Mouse (Mus musculus) ovary, adult 18-20 months (tissue): ENCODE measurements at regions not wholly inside any gene's neighbourhood (a gene's known extent, or its start where the extent isn't known, plus 50 kb on each side); places are given as distances from the start of the nearest gene placed in this dataset.

Experiments
- DNase-seq: peaks from one replicate; pipeline ENCODE4 v3.0.0; 2022; ENCODE audit warnings: low spot score, mixed read lengths

DNA sequence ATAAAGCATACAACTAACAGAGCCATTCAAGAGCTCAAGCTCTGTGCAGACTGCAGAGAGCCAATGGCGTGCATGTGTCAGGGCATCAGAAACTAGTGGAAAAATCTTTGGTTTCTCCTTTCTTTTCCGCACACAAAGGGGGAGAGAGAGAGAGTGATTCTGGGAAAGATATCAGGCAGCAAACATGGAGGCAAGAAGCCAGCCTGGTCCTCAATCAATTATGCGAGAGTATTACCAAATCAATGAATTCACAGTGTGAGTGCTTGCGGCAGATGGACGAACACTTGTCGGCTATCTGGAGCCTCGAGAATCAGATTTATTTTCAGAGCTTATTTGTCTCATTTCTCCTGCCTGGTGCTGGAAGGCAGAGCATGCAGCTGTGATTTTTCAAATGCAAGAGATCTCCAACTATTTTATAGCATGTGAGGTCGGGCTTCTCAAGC lies 230.6 kb downstream of the Snx10 start:
- no peak for DNase-seq

DNA sequence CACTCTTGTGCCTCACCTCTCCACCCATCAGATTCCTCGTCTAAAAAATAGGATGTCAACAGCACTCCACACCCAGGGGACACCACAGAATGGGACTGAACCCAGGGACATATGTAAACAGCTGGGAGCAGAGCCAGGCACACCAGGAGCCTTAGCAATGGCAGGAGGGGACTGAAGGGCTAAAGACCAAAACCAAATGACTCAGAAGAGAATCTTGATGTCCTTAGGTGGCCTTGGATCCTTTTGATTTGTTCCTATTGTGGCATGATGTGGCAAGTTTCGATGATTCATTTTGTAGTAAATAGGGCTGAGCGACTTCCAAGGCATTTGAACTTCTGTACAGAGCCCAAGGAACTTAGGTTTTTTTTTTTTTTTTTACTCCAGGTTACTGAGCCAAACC lies 233.4 kb downstream of the Snx10 start:
- no peak for DNase-seq

DNA sequence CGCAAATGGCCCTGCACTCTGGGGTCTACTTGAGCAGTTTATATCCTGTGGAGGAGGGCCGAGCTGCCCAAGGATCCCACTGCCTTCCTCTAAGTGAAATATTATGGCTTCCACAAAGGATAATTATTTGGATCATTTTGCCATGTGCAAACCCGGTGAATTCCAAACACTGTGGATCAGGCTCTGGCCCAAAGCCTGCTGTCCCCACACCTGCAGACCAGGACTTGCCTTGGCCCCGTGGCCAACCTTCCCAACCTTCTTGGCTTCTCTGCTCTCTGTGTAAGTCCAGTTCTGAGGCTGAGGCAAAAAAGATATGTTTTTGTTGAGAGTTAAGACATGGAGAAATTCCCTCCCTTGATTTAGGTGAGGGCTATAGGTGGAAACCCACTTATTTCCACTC lies 234.0 kb downstream of the Snx10 start:
- no peak for DNase-seq

DNA sequence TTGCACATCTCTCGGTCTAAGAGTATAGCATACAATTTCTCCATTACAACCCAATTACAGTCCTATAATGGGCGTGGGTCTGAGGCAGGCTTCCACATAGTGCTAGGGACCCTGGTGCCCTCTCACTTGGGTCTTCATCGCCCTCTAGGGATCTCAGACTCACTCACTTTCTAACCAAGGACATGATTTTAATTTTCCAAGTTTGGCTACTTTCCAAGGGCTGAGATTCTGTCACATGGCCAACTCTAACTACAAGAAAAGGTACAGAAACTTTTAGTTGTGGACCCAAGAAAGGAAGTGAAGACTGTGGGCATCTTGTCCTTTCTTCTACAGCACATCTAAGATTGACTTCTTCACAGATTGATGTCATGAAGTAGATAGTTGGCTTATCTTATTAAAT lies 235.1 kb downstream of the Snx10 start:
- no peak for DNase-seq

- DNase-seq = no peak
Observed at GRCm38 (mm10) chr6:51760372-51760771, 236.7 kb downstream of the Snx10 start.

GRCm38 (mm10) chr6:51761506-51761905 lies 237.8 kb downstream of the Snx10 start:
- DNase-seq = no peak

DNA sequence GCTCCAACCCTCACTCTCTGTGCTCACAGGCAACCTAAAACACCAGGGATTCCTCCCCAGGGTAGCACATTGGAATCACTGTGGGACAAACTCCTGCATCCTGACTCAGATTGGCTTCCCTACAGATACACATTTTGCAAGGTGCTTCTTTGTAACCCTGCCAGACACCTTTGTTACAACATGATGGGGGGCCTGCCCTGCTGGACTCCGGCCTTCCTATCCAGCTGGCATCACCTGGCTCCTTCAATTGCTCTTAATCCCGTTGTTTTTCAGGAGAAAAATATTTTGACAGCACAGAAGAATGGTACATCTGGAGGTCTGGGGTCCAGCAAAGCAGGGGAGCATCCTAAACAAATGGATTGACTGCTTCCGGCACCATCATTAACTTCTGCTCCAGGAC lies 242.8 kb downstream of the Snx10 start:
- no peak for DNase-seq

DNA sequence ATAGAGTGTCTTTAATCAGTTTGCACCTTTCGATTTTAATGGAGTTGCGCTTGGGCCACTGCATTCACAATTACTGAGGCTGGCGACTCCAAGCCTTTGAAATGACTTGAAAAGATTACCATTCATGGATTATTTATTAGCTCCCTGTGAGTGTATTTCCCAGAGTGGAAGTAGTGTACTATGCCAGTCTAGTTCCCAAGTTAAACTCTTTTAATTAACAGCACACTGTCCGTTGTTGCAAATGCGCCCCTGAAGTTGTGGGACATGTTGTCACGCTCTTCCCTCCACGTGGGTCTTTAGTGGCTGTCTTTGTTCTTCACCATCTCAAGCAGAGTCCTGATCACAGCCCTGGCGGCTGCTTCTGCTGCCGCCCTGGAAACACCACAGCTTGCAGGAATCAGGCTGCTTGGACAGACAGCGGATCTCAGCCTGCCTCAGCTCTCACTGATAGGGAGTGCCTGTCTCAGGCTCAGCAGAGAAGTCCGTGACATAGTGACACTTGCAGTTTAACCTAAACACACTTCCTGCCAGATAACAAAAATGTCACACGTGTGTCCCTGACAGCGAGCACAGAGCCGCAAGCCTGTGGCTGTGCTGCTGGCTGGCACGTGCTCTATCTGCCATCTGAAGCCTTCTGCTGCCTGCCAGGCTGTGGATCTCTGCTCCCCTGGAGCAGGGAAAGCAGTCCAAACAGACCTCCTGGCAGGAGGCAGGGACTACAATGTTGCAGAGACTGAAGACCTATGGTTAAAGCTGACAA lies 244.1 kb downstream of the Snx10 start:
- DNase-seq = no peak

DNA sequence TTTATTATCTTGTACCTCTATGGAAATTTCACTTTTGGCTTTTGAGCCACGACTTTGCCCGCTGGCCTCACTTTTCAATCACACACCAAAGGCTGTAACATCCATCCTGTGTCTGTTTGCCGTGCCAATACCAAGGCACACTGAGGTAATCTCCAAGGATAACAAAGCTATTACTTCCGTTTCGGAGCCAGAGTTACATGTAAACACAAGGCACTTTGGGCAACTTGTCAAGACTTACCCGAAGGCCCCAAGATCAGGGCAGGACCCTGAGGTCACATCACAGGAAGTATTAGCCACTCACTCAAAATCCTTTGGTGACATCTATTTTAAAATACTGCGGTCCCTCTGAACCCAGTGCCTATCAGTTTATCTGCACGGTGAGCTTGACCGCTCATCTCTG lies 241.3 kb downstream of the Skap2 start:
- no peak for DNase-seq

DNA sequence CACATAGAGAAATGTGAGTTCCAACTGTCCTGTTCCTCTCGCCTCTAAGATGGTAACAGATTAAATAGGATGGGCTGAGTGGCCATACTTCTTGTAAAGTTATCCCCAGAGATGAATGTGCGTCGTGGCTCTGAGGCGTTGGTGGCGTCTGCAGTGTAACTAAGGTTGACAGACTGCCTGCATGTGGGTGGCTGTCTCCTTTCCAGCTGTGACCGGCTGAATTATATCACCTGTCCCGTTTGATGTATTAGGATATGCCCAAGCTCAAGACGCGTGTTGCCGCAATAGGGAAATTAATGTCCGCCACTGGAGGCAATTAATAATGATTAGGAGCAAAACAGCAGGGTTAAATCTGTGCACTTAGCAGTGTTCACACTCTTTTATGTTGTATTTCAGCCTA lies 240.9 kb downstream of the Skap2 start:
- no peak for DNase-seq

DNA sequence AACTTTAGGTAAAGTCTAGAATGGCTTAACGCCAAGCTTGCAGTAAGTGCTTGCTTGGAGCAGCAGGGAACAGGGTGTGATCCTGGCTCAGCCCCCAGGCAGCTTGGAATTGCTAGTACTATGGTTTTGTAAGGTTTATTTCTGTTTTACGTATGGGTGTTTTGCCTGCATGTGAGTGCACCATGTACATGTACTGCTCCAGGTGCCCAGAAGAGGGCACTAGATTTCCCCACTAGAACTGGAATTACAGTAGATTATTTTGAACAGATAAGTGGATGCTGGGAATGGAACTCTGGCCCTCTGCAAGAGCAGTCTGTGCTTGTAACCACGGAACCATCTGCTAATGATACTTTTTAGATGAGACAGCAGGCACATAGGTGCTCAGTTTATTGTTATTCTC lies 237.6 kb downstream of the Skap2 start:
- DNase-seq = no peak

GRCm38 (mm10) chr6:51785615-51786014 lies 226.7 kb downstream of the Skap2 start:
- no peak for DNase-seq

DNA sequence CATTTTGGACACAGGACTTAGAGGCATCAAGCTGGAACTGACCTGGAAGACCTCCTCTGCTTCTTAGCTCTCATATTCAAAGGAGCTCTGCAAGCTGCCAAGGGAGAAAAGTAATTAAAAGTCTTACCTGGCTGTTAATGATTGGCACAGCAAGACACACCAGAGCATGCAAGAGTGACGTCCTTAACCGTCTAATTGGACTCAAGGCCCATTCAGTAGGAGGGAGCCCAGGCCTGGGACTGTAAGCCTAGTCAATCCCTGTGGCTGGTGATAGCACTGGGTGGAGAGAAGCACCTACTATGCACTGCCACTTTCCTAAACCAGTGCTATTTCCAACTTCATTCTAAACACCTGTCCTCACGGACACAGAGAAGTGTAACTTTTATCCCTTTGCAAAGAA lies 225.5 kb downstream of the Skap2 start:
- DNase-seq = no peak

DNA sequence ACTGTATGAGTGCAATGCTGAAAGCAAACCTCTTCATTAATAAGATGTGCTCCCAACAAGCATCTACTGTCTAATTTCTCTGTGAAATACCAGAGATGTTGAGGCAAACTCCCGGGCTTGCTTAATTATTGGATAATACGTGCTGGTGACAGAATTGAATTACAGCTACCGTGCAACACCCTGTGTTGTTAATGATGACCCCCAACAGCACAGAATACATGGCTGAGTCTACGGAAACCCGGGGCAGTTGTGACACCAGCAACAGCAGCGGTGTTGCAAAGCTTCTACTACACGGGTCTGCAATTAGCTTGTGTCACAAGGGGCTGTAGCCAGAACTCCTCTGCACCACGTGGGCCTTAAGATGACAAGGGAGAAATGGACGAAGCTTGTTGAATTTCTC lies 224.2 kb downstream of the Skap2 start:
- DNase-seq = no peak

DNA sequence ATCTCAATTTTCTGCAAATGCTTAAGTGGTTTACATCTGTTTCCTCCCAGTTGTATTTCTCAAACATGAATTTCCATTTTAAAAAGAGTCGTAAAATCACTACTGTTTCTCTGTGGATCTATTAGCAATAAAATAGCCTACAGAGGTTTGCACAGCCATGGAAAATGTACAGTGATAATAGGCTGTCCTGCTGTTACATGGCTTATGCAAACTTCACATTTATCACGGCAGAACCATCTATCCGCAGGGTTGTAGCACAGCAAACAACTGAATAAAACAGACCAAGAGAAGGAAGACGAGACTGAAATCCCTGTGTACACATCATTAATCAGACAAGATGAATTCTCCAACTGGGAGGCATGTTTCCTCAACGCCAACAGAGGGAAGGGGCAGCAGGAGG lies 222.1 kb downstream of the Skap2 start:
- DNase-seq = no peak

- no peak for DNase-seq
Observed at GRCm38 (mm10) chr6:51790693-51791092, 221.7 kb downstream of the Skap2 start.

DNA sequence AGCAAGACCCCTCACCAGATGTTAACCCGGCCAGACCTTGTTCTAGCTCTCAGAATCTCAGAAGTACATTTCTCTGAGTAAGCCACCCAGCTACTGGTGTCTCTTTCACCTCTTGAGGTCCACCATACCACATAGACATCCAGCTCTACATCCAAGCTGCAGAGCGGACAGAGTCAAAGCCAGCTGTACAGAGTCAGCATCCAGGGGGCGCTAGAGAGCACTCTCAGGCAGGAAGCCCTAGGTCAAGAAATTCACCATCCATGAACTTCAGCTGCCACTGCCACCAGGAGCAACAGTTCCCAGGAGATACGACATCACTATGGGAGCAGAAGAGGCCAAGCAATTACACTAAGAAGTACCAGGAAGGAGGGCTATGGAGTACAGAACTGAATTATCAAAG lies 217.0 kb downstream of the Skap2 start:
- no peak for DNase-seq

GRCm38 (mm10) chr6:51798577-51799240 lies 213.6 kb downstream of the Skap2 start:
- DNase-seq = no peak

DNA sequence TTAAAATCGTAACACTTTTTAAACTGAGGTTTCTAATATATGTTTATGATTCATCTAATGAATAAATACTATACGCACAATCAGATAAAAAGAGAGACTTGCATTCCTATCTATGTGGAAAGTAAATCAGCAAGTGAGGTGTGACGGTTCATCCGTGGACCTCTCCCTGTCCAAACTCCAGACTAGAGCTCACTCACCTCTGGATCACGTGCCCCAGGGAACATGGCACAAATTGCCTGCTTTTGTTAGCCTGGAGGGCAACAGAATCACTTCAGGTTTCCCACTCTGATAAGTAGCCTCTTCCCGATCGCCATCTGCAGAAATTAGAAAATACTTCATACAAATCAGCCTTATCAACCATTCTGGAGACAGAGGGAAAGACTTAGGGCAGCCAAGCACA lies 206.7 kb downstream of the Skap2 start:
- no peak for DNase-seq
